Mouse (Mus musculus): ENCODE data around the gene Fastkd3. TPM values are rescaled to one million over a fixed set of nuclear protein-coding genes. Genes with fewer than 3 reads are reported as not detected.
A peak's percentile ranks its signal among the peaks of the same experiment; 100 is the strongest.
"Not testable (repeated sequence)": the region's sequence is repeated elsewhere in the genome, so short reads cannot be mapped to it uniquely, and the experiment has no call there.

Gene Fastkd3
- 27.0 and 30.3 TPM in 2 replicates for polyA plus RNA-seq (2015; fragmentation: Nextera tagmentation; extraction: Ambion mirVana)

GRCm38 (mm10) chr13:68581747-68582516 lies at the start of gene Fastkd3, which contains the start of gene Mtrr:
Gene Fastkd3, plus strand, starts transcription at chr13:68582234.
Gene Mtrr, minus strand, starts transcription at chr13:68582149.
- peak; percentile 93 for DNase-seq (ENCODE audit: low spot score)

GRCm38 (mm10) chr13:68553391-68553790 lies 28.6 kb upstream of the Fastkd3 start:
- DNase-seq (ENCODE audit: low spot score), result not testable (repeated sequence)

- DNase-seq (ENCODE audit: low spot score), result no peak
Measured at GRCm38 (mm10) chr13:68568110-68568509, 13.9 kb upstream of the Fastkd3 start.

GRCm38 (mm10) chr13:68568548-68568947 lies 13.5 kb upstream of the Fastkd3 start:
- no peak for DNase-seq (ENCODE audit: low spot score)

- DNase-seq (ENCODE audit: low spot score), result peak; percentile 37
Measured at GRCm38 (mm10) chr13:68569589-68570336, 12.3 kb upstream of the Fastkd3 start.

GRCm38 (mm10) chr13:68572247-68572646 lies 9.8 kb upstream of the Fastkd3 start:
- no peak for DNase-seq (ENCODE audit: low spot score)

DNA sequence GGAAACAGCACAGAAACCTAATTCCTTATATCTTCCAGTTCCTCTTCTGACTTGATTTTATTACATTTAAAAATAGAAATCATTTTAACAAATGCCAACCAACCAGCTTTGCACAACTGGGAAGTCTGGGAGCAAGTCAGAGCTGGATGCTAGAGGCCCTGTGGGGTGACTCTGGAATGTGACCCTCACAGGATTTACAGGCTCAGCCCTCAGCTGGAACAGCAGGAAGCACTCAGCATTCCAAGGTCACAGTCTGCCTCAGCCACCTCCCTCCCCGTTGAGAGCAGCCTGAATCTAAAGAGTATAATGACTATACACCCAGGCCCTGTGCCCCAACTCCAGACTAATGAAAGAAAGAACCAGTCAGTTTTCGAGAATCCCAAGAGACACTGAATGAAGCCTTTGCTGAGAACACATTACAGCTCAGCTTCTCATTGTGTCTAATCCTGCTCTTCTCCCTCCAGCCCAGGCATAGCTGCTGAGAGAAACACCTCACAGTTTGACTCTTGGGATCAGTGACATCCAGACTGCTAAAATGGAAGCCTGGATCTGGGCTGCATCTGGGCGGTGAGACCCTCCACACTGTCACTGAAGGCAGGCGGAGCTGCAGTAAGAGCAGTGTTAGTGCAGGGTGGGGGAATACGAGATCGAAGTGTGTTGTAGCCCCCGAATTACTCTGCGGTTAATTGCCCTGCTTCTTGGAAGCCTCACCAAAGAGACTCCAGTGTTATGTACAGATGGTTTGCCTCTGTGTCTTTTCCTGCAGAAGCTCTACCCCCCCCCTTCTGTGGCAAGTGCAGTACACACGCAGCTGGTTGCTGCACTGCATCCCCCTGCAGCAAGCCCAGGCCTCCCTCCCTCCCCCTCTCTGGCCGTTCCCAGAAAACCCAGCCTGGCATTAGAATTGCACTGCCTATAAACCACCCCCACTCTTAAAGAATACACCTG lies 8.8 kb upstream of the Fastkd3 start:
- no peak for DNase-seq (ENCODE audit: low spot score)

- no peak for DNase-seq (ENCODE audit: low spot score)
Measured at GRCm38 (mm10) chr13:68574398-68574797, 7.6 kb upstream of the Fastkd3 start.

DNA sequence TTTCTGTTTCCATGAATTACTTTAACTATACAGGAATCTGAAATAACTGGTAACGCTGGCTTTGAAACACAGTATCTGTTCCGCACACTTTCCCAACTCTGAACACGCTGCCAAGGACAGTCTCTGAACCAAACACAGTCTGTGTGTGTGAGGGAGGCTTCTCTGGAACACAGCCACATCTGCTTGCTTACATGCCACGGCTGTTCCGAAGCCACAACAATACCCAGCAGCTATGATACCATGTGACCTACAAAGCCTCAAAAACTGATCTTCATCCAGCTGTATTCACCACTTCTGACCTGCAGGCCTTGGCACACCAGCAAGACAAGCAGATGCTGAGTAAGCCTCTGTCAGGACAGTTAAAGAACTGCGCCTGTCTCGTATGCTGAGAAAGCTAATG lies 4.1 kb upstream of the Fastkd3 start:
- no peak for DNase-seq (ENCODE audit: low spot score)

- DNase-seq (ENCODE audit: low spot score), result peak; percentile 13
Measured at GRCm38 (mm10) chr13:68581086-68581740, 821 bp upstream of the Fastkd3 start.

GRCm38 (mm10) chr13:68582517-68582780 lies 415 bp downstream of the Fastkd3 start:
- DNase-seq (ENCODE audit: low spot score), result peak; percentile 30

- DNase-seq (ENCODE audit: low spot score), result no peak
Measured at GRCm38 (mm10) chr13:68583961-68584360, 1.9 kb downstream of the Fastkd3 start.

DNA sequence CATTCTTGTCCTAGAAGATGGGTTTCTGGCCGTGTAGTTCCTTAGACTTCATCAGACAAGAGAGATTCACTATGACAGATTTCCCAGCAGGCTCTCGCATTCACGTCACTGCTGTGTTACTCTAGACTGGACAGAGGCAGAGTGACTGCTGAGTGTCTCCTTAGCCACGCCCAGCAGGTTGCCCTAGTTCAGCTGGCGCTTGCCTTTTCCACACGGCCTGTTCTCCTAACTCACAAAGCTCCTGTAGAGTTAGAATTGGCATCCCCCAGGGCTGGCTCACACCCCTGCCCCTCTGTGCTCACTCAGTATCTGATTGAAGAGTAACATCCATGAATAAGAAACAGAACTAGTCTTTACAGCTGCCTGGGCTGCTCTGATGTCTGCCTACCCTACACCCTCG lies 3.4 kb downstream of the Fastkd3 start:
- DNase-seq (ENCODE audit: low spot score), result no peak

DNA sequence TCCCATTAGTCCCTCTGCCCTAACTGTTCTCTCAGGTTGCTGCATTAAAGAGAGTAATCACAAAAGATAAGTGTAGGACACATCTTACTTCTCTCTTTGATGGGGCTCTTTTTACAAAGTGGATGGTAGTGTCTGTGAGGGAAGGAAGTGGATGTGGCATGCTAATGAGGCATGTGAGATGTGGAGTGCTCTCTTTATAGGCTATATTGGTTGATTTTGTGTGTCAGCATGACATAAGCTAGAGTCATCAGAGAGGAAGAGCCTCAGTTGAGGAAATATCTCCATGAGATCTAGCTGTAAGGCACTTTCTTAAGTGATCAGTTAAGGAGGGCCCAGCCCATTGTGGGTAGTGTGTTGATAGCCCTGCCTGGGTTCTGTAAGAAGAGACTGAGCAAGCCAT lies 6.3 kb downstream of the Fastkd3 start:
- DNase-seq (ENCODE audit: low spot score), result no peak

GRCm38 (mm10) chr13:68593797-68594196 lies 11.8 kb downstream of the Fastkd3 start:
- no peak for DNase-seq (ENCODE audit: low spot score)

GRCm38 (mm10) chr13:68597199-68597598 lies 15.2 kb downstream of the Fastkd3 start, which contains the start of gene 1700001L19Rik:
Gene 1700001L19Rik, plus strand, starts transcription at chr13:68597421.
- no peak for DNase-seq (ENCODE audit: low spot score)

DNA sequence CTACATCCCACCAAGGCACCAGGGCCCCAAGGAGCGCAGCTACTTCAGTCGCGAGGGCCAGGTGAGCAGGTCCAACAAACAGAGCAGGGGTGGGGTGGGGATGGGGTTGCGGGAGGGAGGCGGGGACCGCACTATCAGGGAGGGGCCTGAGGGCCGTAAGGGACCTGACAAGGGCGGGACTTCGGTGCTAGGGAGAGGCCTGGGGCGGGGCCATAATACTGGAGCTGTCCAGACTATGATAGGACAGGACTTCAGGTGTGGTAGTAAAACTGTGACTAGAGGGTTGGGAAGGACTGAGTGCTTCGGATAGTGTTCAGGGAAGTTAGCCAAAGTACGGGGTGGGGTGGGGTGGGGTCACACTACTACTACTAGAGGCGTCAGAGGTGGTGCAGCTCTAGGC lies 15.6 kb downstream of the Fastkd3 start:
- DNase-seq (ENCODE audit: low spot score), result no peak

DNA sequence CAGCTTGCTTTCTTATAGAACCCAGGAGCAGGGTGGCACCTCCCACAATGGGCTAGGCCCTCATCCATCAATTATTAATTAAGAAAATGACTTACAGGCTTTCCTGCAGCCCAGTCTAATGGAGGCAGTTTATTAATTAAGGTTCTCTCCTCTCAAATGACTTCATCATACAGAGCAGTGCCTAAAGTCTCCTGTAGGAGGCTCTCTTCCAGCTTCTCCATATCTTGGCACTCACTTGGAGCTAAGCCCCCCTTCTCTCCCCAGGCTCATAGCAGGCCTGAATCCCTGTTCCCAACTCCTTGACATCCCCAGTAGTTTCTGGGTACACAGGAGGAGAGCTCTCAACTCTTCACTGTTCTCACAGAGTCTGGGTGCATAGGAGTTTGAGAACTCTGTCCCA lies 16.9 kb downstream of the Fastkd3 start:
- DNase-seq (ENCODE audit: low spot score), result no peak

GRCm38 (mm10) chr13:68601184-68601583 lies 19.1 kb downstream of the Fastkd3 start:
- no peak for DNase-seq (ENCODE audit: low spot score)

GRCm38 (mm10) chr13:68603085-68603484 lies 21.1 kb downstream of the Fastkd3 start:
- DNase-seq (ENCODE audit: low spot score), result no peak

DNA sequence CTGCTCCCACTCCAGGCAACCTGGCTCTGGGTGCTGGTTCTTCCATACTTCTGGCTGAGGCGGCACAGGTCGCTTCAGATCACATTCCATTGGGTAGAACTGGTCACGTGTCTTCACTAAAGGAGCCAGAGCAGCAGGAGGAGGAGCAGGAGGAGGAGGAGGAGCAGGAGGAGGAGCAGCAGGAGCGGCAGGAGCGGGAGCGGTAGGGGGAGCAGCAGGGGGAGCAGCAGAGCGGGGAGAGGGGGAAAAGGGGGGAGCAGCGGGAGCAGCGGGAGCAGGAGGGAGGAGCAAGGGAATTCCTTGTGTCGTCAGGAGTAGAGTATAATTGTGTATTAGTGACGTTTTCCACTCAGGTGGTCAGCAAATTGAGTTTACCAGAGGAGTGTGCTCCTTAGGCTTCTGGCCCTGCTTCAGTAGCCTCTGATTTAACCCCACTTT lies 23.7 kb downstream of the Fastkd3 start:
- DNase-seq (ENCODE audit: low spot score), result no peak
